Mouse (Mus musculus): Measurements from ENCODE around the gene Cdkn2d.

- no peak for TF ChIP-seq CTCF (IDR thresholded peaks at IDR 0.05)
- TF ChIP-seq EP300 (IDR thresholded peaks at IDR 0.05): no peak
Measured at GRCm38 (mm10) chr9:21305065-21305464, 13.9 kb upstream of the Cdkn2d start.

Measured in lung, postnatal 0 days (tissue).